Mouse (Mus musculus) liver, adult (tissue): ENCODE results near the gene Nxn.

Experiments
- GATA4 ChIP-seq: IDR thresholded peaks from 2 replicates; pipeline ENCODE4 v1.6.1; 2014; ENCODE audit warnings: mild to moderate bottlenecking, low read length; ENCODE audit not compliant: insufficient replicate concordance

Nxn gene

GRCm38 (mm10) chr11:76358628-76359320 is 40.2 kb downstream of the Nxn start:
- TF ChIP-seq GATA4: no peak

DNA sequence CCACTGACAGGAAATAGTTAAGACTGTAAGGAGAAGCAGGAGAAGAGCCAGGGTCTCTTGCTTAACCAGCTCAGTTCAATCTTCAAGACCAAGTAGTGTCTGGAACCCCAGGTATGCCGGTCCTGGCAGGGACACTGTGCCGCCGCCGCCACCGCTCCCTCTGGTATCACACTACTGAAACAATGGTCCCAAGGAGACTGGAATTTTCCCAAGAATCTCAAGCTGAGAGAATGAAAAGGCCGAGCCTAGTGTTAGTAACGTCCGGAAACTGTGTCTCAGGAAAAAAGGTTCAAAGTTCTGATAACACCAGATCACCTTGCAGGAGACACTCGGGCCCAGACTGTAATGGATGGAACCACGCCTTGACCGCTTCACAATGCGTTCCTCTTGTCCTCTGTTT is 41.5 kb downstream of the Nxn start:
- no peak for TF ChIP-seq GATA4

DNA sequence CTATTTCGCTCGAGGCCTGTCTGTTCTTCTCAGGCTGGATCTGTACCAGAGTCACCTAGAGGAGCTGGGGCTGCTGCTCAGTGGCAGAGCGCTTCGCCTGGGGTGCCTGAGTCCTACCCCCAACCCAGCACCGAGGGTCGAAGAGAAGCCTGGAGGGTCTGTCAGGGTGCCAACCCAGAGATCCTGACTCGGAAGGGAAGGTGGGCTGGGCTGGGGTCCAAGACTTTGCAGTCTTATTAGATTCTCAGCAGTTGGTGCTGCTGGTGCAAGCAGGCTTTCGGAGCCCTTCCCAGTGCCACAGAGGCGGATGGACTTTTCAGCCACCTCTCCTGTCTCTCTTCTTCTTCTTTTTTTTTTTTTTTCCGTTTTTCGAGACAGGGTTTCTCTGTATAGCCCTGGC is 42.8 kb downstream of the Nxn start:
- no peak for TF ChIP-seq GATA4

- no peak for TF ChIP-seq GATA4
Measured at GRCm38 (mm10) chr11:76355425-76355824, 43.5 kb downstream of the Nxn start.

- TF ChIP-seq GATA4: no peak
Measured at GRCm38 (mm10) chr11:76352861-76353558, 45.9 kb downstream of the Nxn start.

- TF ChIP-seq GATA4: no peak
Measured at GRCm38 (mm10) chr11:76351624-76352011, 47.3 kb downstream of the Nxn start.

GRCm38 (mm10) chr11:76350931-76351623 is 47.9 kb downstream of the Nxn start:
- TF ChIP-seq GATA4: no peak

DNA sequence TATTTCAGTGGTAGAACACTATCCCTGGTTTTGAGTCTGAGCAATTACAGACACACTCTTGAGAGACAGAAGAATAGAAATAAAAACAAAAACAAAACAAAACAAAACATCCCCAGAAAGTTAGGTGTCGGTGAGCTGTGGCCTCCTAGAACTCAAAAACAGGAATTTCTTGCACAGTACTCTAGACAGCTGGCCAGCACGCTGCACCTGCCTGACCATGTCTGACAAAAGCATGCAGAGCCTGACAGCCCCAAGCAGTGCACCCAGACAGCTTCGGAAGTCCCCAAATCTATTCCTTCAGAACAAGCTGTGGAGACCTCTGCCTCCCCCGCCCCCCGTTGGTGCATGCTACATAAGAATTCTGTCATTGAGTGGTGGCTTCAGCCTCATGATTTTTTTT is 49.1 kb downstream of the Nxn start:
- no peak for TF ChIP-seq GATA4

- no peak for TF ChIP-seq GATA4
Measured at GRCm38 (mm10) chr11:76347589-76347988, 51.4 kb downstream of the Nxn start.

DNA sequence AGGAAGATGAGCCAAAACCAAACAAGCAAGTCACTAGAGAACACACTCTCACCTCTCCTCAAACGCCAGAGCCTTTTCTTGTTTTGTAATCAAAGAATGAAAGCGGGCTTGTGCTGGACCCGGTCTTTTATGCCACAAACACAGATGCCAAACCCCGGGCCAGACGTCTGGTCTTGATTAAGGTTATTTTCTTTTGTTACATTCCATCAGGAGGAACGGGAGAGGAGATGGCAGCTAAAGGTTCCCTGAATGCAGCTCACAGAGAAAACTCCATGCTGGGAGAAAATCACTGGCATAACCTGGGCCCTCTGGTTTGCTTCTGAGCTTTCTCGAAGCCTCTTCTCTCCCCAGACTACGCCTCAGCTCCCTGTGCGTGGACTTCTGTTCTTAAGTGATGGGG is 55.9 kb downstream of the Nxn start:
- no peak for TF ChIP-seq GATA4

DNA sequence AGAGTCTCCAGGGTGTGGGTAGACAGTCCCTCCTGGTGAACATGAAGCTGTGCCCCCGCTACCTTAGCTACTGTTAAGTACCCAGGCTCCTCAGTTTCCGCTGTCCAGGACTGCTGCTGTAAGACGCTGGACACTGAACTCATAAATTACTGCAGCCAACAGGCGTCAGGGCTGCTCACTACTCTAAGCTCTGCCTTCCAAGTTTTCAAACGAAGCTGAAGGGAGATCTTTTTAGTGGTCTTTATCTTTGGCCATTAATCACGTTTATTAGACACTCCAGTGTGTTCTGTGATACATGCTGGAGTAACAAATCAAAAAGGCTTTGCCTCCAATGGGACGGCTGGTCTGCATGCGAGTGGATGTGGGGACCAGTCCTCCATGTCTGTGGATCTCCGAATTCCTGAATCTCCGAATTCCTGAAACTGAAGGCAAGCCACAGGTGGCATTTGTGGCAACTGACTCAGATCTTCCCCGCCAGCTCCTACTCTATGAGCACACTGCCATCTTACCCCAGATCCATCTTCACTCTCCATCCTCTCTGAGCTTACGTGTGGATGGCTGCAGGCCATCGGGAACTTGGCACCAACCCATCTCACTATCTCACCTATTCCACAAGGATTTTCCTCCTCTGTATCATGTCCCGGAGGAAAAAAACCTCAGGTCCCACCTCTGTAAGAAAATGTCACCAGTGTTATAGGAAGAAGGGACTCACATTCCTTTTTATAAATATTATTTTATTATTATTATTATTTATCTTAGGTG is 56.9 kb downstream of the Nxn start:
- no peak for TF ChIP-seq GATA4

GRCm38 (mm10) chr11:76341163-76341562 is 57.8 kb downstream of the Nxn start:
- TF ChIP-seq GATA4: no peak

GRCm38 (mm10) chr11:76339830-76340229 is 59.1 kb downstream of the Nxn start:
- TF ChIP-seq GATA4: no peak

DNA sequence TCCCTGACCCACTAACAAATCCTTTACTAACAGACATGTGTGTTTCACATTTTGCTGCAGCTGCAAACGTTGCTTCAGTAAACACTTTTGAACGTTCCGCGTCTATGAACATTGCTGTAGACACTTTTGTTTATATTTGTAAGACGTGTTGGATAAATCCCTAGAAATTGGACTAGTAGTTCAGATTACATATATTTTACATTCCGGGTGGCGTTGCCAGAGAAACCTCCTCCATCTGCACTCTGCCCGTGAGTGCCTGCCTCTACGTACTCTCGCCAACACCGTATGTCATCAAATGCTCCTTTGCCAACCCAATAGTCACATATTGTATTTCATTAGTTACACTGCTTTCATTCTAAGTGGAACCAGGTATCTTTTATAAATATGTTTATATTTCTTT is 59.8 kb downstream of the Nxn start:
- no peak for TF ChIP-seq GATA4

DNA sequence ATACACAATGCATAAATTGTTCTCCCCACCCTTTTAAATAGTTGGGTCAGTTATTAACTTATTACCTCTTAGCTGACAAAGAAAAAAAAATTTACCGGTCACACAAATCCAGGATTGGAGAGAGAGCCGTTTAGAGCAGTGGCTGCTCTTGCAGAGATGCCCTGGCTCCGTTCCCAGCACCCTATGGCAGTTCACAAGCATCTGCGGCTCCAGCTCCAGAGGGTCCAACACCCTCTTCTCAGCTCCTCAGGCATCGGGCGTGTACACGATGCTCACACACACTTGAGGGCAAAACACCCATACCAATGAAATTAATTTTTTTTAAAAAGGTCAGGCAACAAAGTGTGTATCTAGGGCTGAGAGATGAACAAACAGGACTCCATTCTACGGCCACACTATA is 60.3 kb downstream of the Nxn start:
- TF ChIP-seq GATA4: no peak
